Mouse (Mus musculus) layer of hippocampus, adult 6 months (tissue): ENCODE results near the gene Rbbp9. TPM values are rescaled to one million over a fixed set of nuclear protein-coding genes. Genes with fewer than 3 reads are reported as not detected.

ENCODE experiments used
- long read RNA-seq, 2 experiments: library from polyadenylated mRNA; unstranded; transcript quantifications; one replicate each; pipeline ENCODE4 v2.0.0; 2019 to 2020
- polyA plus RNA-seq: library from polyadenylated mRNA; unstranded; fragments of <200 nt; fragmentation: Nextera tagmentation; gene quantifications from 2 replicates; pipeline ENCODE4 v1.2.3, GENCODE M21; 2021

Gene Rbbp9
- 38.7 and 39.0 TPM in 2 replicates for polyA plus RNA-seq
- long read RNA-seq, experiment 1, transcript Rbbp9-201 (5 exons, 2,170 nt), result major isoform, 59 of 65 reads
- long read RNA-seq, experiment 1, partial matches to known transcripts, result 1 of 65 reads
- long read RNA-seq, experiment 1, other reads (novel, unspliced or antisense), result 5 of 65 reads
- long read RNA-seq, experiment 2, transcript Rbbp9-201 (5 exons, 2,170 nt), result major isoform, 211 of 223 reads
- long read RNA-seq, experiment 2, partial matches to known transcripts, result 0 of 223 reads
- long read RNA-seq, experiment 2, other reads (novel, unspliced or antisense), result 11 of 223 reads

GRCm38 (mm10) chr2:144550529-144550928 is at the start of gene Rbbp9:
Gene Rbbp9, minus strand, starts transcription at chr2:144550869.

GRCm38 (mm10) chr2:144599831-144600687 is 49.4 kb upstream of the Rbbp9 start, which contains the start of gene Dtd1:
Gene Dtd1, plus strand, starts transcription at chr2:144599897.

GRCm38 (mm10) chr2:144593951-144594651 is 43.4 kb upstream of the Rbbp9 start, which contains the start of gene Smim26:
Gene Smim26, plus strand, starts transcription at chr2:144594054.

GRCm38 (mm10) chr2:144555820-144556552 is 5.3 kb upstream of the Rbbp9 start, which contains the start of gene Sec23b:
Gene Sec23b, plus strand, starts transcription at chr2:144556229.

GRCm38 (mm10) chr2:144526981-144527820 is 23.5 kb downstream of the Rbbp9 start, which contains the start of the genes Dzank1 and Polr3f:
Gene Dzank1, minus strand, starts transcription at chr2:144527414.
Gene Polr3f, plus strand, starts transcription at chr2:144527718.

Other genes starting within 250 kb of the Rbbp9 start
- gene Ovol2, start 218.7 kb downstream of the Rbbp9 start, polyA plus RNA-seq, result 3.1 and 3.2 TPM in 2 replicates
- gene Kat14, start 181.9 kb downstream of the Rbbp9 start, polyA plus RNA-seq, result 8.7 and 10.6 TPM in 2 replicates
- gene Pet117, start 181.9 kb downstream of the Rbbp9 start, polyA plus RNA-seq, result 3.4 and 3.8 TPM in 2 replicates
- gene Dzank1, start 23.5 kb downstream of the Rbbp9 start, polyA plus RNA-seq, result 44.7 and 62.4 TPM in 2 replicates
- 3.5 and 4.4 TPM in 2 replicates for gene Polr3f, start 23.2 kb downstream of the Rbbp9 start, polyA plus RNA-seq
- 52.0 and 55.4 TPM in 2 replicates for gene Sec23b, start 5.4 kb upstream of the Rbbp9 start, polyA plus RNA-seq
- 141 and 145 TPM in 2 replicates for gene Smim26, start 43.2 kb upstream of the Rbbp9 start, polyA plus RNA-seq
- gene Dtd1, start 49.0 kb upstream of the Rbbp9 start, polyA plus RNA-seq, result 154 and 161 TPM in 2 replicates